Mouse (Mus musculus) layer of hippocampus, adult 9-11 months (tissue): ENCODE measurements around the gene Pafah2.
"Not testable (repeated sequence)": the region's sequence is repeated elsewhere in the genome, so short reads cannot be mapped to it uniquely, and the experiment has no call there.

Source experiments
- DNase-seq: peaks from one replicate; pipeline ENCODE4 v3.0.0; 2022

The Pafah2 gene

GRCm38 (mm10) chr4:134374306-134374705, 21.8 kb upstream of the Pafah2 start:
- DNase-seq = no peak

- DNase-seq = no peak
Observed at GRCm38 (mm10) chr4:134378089-134378615, 18.0 kb upstream of the Pafah2 start.

- no peak for DNase-seq
Observed at GRCm38 (mm10) chr4:134379510-134379909, 16.6 kb upstream of the Pafah2 start.

- DNase-seq = not testable (repeated sequence)
Observed at GRCm38 (mm10) chr4:134383750-134384149, 12.4 kb upstream of the Pafah2 start, which contains the start of gene Extl1. Gene Extl1, minus strand, starts transcription at chr4:134383850.

- DNase-seq = no peak
Observed at GRCm38 (mm10) chr4:134387268-134387667, 8.9 kb upstream of the Pafah2 start.

- DNase-seq = no peak
Observed at GRCm38 (mm10) chr4:134388397-134388796, 7.7 kb upstream of the Pafah2 start.

GRCm38 (mm10) chr4:134391636-134392035, 4.5 kb upstream of the Pafah2 start:
- DNase-seq = no peak

- DNase-seq = no peak
Observed at GRCm38 (mm10) chr4:134392595-134392994, 3.5 kb upstream of the Pafah2 start.

- no peak for DNase-seq
Observed at GRCm38 (mm10) chr4:134393026-134393425, 3.1 kb upstream of the Pafah2 start.

GRCm38 (mm10) chr4:134395142-134395541, 978 bp upstream of the Pafah2 start:
- DNase-seq = no peak

- DNase-seq = no peak
Observed at GRCm38 (mm10) chr4:134397121-134397520, 1.0 kb downstream of the Pafah2 start.

GRCm38 (mm10) chr4:134397732-134398131, 1.6 kb downstream of the Pafah2 start:
- DNase-seq = no peak

GRCm38 (mm10) chr4:134400206-134400605, 4.1 kb downstream of the Pafah2 start:
- DNase-seq = no peak

GRCm38 (mm10) chr4:134401181-134401661, 5.1 kb downstream of the Pafah2 start:
- DNase-seq = peak; percentile 85

GRCm38 (mm10) chr4:134401856-134402570, 5.9 kb downstream of the Pafah2 start:
- DNase-seq = no peak

GRCm38 (mm10) chr4:134402571-134403262, 6.6 kb downstream of the Pafah2 start:
- no peak for DNase-seq

GRCm38 (mm10) chr4:134403721-134404120, 7.6 kb downstream of the Pafah2 start:
- DNase-seq = no peak

- no peak for DNase-seq
Observed at GRCm38 (mm10) chr4:134409286-134409685, 13.2 kb downstream of the Pafah2 start.

GRCm38 (mm10) chr4:134416177-134416576, 20.1 kb downstream of the Pafah2 start:
- no peak for DNase-seq

GRCm38 (mm10) chr4:134416602-134417001, 20.5 kb downstream of the Pafah2 start:
- no peak for DNase-seq

GRCm38 (mm10) chr4:134417111-134417510, 21.0 kb downstream of the Pafah2 start:
- no peak for DNase-seq

- DNase-seq = no peak
Observed at GRCm38 (mm10) chr4:134421971-134422370, 25.9 kb downstream of the Pafah2 start.

GRCm38 (mm10) chr4:134423949-134424348, 27.8 kb downstream of the Pafah2 start:
- no peak for DNase-seq

- peak; percentile 53 for DNase-seq
Observed at GRCm38 (mm10) chr4:134425088-134425487, 29.0 kb downstream of the Pafah2 start.
